Mouse (Mus musculus) adrenal gland, adult 18-20 months (tissue): ENCODE measurements around the gene Ttc9b. TPM values are rescaled to one million over a fixed set of nuclear protein-coding genes. Genes with fewer than 3 reads are reported as not detected.
"Not testable (repeated sequence)": the region's sequence is repeated elsewhere in the genome, so short reads cannot be mapped to it uniquely, and the experiment has no call there.

ENCODE experiments used
- DNase-seq, 2 experiments: peaks; one replicate each; pipeline ENCODE4 v3.0.0; 2021 to 2022; ENCODE audit warnings: low spot score in 2 of 2
- total RNA-seq, 2 experiments: library from RNA; stranded (reverse); gene quantifications; 1 replicate in 1 of 2; 2 replicates in 1 of 2; pipeline ENCODE4 v1.2.3; 2021

Gene Ttc9b
- total RNA-seq, 2 experiments from 2014 or later = not detected

DNA sequence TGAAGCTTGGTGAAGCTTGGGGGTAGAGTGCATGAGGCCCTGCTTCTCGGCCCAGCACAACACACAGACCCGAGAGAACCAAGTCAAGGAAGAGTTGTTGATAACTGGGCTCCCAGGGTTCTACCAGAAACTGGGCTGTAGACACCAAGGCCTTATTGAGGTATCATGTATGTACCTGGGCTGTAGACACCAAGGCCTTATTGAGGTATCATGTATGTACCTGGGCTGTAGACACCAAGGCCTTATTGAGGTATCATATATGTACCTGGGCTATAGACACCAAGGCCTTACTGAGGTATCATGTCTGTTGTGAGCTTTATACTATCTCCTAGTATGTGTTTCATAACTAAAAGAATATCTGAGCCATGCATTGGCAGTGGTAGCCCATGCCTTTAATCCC lies 18.6 kb upstream of the Ttc9b start:
- DNase-seq = not testable (repeated sequence)

- no peak for DNase-seq
Observed at GRCm38 (mm10) chr7:27644471-27644870, 9.2 kb upstream of the Ttc9b start.

- no peak for DNase-seq
Observed at GRCm38 (mm10) chr7:27646516-27646915, 7.2 kb upstream of the Ttc9b start.

DNA sequence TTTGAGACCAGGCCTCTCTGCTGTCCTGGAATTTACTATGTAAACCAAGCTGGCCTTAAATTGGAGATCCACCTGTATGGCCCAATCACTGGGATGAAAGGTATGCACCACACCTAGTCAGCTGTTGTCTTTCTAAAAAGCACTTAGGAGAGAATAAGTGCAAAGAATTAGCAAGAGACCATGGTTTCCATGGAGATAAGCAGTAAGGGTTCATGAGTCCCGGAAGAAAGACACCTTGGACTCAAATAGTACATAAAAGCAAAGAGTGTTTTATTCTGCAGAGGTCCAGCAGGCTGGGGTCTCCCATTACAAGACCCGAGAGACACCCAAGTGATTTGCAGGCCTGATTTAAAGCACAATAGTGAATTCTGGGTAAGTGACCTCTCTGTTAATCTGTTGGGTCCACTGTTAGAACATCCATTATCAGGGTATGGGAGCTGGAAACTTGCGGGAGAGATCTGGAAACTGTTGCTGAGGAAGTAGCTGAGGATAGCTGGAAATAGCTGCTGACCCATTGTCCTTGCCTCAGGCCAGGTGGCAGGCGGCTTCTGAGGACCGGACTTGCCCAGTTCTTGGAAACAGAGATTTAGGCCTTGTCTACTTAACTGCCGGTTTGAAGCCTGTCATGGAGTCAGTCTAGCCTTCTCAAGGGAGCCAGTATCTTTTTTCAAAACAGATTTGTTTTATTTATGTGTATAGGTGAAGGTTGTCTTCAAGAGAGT lies 6.3 kb upstream of the Ttc9b start:
- DNase-seq = no peak

- no peak for DNase-seq
Observed at GRCm38 (mm10) chr7:27649723-27650122, 4.0 kb upstream of the Ttc9b start.

DNA sequence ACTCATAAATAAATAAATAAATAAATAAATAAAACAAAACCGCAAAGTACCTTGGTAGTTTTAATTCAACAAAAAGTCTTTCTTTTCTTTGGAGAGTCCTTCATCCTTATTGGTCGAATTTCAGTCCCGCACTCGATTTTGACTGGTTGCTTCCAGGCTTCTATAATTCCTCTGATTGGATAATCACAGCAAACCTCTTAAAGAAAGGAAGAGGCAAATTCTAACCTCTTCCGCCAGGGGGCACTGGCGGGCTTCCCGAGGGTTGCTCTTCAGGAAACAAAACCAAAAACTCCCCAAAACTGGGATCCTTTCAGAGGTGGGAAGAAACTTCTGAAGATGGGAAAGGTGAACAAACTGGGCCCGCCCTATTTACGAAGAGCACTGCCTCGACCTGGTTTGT lies 2.8 kb upstream of the Ttc9b start:
- DNase-seq = peak; percentile 67 to 75

GRCm38 (mm10) chr7:27654607-27655276 lies 1.0 kb downstream of the Ttc9b start:
- DNase-seq = peak in 1 of 2 experiments; percentile 36

GRCm38 (mm10) chr7:27655545-27655944 lies 1.8 kb downstream of the Ttc9b start:
- no peak for DNase-seq

GRCm38 (mm10) chr7:27656600-27656999 lies 2.9 kb downstream of the Ttc9b start:
- DNase-seq = no peak

DNA sequence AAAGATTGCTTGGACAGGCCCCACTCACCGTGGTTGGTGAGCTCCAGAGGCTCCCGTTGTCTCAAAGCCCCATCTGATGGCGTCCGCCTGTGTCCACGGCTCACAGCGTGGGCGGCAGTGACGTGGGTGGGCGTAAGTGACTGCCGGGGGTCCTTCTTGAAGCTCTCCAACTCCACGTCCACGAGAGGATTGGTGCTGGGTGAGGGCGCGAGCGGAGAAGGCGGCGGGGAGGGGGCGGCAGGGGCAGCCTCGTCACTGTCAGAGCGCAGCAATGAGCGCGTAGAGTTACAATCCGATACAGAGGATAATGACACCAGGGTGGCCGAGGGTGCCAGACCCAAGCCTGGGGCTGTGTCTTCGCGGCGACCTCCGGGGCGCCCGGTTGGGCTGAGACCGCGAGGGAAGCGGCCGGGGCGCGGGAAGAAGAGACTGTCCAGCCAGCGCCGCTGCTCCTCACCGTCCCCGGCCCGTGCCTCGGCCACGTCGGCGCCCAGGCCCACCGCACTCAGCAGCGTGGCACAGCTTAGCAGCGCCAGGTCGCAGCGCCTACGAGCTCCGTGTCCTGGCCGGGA lies 4.2 kb downstream of the Ttc9b start:
- no peak for DNase-seq

DNA sequence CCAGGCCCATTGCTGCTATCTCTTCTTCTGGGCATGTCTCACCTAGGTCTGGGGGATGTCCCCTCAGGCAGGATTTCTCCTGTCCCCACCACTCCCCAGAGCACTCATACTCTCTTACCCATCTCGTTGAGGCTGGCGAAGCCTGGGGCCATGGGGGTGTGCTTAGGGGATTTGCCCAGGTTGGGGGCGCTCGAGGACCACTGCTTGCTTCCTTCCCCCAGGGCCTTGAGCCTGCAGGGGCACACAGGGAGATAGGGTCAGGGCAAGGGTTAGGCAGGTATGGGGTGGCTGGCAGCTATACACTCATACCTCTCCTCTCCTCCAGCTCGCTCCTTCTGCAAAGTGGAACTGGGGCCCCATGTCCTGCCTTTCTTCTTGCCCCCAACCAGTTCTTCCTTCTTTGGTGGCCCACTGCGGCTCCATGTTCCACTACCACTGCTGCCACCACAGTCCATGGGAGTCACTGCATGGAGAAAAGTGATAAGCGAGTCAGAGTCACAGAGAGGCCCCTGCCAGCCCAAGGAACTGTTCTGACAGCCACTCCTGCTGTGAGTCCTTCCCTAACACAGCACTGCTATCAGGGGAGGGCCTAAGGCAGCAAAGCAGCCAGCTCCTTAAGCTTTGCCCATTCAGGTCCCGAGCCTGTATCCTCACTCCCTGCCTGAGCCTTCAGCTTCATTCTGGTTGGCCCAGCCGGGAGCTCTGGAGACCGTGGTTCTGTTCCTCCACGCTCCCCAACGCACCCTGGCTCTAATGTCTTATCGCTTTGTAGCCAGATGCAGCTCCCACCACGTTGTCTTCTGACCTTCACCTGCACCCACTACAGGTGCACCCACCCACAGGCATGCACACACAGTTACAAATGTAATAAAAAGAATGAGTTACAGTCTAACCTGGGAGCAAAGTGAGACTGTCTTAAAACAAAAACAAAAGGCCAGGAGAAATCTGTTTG lies 5.3 kb downstream of the Ttc9b start:
- DNase-seq = no peak

DNA sequence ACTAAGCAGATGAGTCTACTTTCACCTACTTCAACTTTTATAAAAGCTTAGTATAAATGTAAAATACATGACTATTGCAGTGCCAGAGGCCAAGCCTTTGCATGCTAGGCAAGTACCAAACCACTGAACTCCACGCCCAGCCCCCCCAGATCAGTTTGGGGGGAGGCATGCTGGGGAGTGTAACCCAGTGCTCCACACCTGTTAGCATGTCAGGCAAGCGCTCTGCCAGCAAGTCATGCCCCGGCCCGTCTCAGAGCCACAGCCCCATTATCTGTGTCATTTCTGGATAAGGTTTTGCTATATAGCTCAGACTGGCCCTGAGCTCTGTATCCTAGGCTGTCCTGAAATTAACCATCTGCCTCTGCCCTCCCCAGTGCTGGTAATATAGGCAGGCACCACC lies 8.3 kb downstream of the Ttc9b start:
- DNase-seq = no peak

DNA sequence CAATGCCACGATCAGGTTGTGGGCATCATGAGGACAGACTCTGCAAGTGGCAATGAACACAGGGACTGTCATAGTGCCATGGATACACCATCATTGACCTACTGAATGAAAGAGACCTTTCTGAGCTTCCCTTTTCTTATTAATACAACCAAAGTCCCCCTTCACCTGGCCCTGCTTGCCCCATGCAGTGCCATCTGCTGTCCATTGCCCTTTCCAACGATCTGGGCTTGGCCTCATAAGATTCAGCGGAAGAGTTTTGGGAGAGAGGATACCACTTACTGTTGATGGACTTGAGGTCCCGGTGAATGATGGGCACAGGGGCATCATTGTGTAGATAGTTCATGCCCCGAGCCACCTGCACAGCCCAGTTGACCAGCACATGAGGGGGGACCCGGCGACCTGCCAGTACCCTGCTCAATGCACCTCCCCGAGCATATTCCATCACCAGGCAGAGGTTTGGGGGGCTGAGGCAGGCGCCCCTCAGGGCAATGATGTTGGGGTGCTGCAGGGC lies 19.4 kb downstream of the Ttc9b start:
- DNase-seq = no peak

- DNase-seq = peak; percentile 25 to 33
Observed at GRCm38 (mm10) chr7:27673575-27674131, 19.9 kb downstream of the Ttc9b start.

- DNase-seq = no peak
Observed at GRCm38 (mm10) chr7:27674195-27674521, 20.4 kb downstream of the Ttc9b start.

GRCm38 (mm10) chr7:27674522-27675221 lies 21.0 kb downstream of the Ttc9b start, which contains the start of gene Map3k10:
Gene Map3k10, minus strand, starts transcription at chr7:27674598.
- DNase-seq = peak; percentile 91

DNA sequence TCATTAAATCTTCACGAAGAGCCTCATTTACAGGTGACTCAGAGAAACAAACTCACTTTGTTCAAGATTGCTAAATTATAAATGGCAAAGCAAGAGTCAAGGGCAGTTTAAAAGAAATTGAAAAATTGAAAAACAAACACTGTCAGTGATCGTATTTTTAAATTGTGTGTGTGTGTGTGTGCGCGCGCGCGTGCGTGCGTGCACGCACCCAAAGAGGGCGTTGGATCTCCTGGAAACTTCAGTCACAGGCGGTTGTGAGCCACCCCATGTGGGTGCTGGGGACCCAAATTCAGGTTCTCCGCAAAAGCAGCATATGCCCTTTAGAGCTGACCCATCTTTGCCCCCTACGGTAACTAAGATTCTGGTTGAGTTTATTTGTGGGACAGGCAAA lies 21.5 kb downstream of the Ttc9b start:
- no peak for DNase-seq

GRCm38 (mm10) chr7:27683218-27683617 lies 29.5 kb downstream of the Ttc9b start:
- no peak for DNase-seq

DNA sequence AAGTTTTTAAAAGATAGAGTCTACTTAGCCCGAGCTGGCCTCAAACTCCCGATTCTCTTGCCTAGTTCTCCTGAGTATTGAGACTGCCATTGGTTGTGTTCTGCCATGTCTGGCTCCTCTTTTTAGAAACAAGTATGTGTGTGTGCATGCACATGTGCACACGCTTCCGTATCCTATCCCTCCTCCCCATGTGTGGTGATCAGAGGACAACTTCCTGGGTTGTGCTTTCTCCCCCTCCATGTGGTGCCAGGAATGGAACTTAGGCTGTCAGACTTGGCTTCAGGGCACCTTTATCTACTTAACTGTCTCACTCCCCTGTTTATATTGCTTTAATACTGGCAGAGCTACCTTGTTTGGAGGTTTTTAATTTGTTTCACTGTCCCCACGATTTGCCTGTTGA lies 31.5 kb downstream of the Ttc9b start:
- no peak for DNase-seq

DNA sequence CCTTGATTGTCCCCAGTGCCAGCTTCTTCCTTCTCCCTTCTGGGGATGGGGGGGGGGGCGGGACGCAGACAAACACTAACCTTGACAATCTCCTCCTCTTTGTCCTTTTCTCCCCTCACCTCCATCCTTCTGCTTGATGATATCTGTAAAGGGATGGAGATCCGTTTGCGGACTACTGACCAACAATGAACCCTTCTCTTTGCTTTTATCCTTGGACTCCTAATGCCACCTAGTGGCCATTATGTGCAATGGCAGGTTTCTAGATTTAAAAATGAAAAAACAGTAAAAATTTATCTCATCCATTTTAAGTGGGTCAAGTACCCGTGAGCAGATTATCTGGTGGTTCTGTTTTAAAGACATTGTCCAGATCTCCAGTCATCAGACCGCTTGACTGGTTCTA lies 32.0 kb downstream of the Ttc9b start:
- DNase-seq = no peak
